In the genomic region with DNA sequence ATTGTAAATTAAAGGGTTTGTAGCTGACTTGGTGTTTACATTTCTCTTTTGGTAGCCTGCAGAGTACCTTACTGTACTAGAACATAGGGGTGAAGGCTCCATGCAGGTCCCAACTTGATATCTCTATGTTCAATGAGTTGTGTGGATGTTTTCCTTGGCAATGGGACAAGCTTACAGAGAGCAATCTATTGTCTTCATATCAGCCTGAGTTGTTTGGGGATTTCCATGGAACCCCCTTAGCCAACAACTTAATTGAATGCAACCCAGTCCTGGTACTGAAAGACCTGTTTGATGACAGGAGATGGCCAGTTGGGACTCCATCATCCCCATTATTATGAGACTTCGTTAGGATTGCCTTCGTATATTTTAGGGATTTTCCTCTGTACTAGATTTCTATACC, we compare ENCODE assay signal across 23 mouse cellular contexts. TPM values are rescaled to one million over a fixed set of nuclear protein-coding genes. Genes with fewer than 3 reads are reported as not detected.
DNase-seq lines count a peak whose midpoint lies in the region; ATAC-seq and TF ChIP-seq lines count a peak whose summit lies in the region.
"Had no signal": no experiment of that assay in that cellular context is flagged by ENCODE, and none has a peak within 500 bp of the region (broad histone marks: within the 10 kb centered on the region; RNA-seq: fewer than 3 reads in every experiment).

No protein-coding gene starts in this region.

- peaks cover 9% of the 10 kb centered on the region for H3K4me1 ChIP-seq in heart, adult 2 months (ENCODE audit: control insufficient read depth, insufficient read depth, low read length)
- no peaks in the 10 kb centered on the region for H3K4me1 ChIP-seq in heart, embryonic 10.5 days
- peaks cover 52% of the 10 kb centered on the region for H3K4me1 ChIP-seq in liver, embryonic 12.5 days
- peaks cover 30% of the 10 kb centered on the region for H3K4me1 ChIP-seq in liver, postnatal 0 days (ENCODE audit: insufficient read depth)
- peaks cover 14 to 27% of the 10 kb centered on the region in 2 experiments for H3K4me1 ChIP-seq in MEL (ENCODE audit: control insufficient read depth in 1 of 2, insufficient read depth in 2 of 2, low read length in 2 of 2)
- H3K4me1 ChIP-seq: embryonic facial prominence, embryonic 15.5 days; forebrain, embryonic 10.5 days; hindbrain, embryonic 10.5 days; intestine, embryonic 15.5 days had no signal

- TF ChIP-seq RAD21 in MEL (IDR thresholded peaks at IDR 0.05; ENCODE audit: low read depth, low read length), result no peak

- H3K36me3 ChIP-seq in heart, adult 2 months (ENCODE audit: control insufficient read depth, insufficient read depth, low read length), result peaks cover 5% of the 10 kb centered on the region; the same call in 1 of the 2 replicates
- H3K36me3 ChIP-seq in heart, embryonic 10.5 days, result no peaks in the 10 kb centered on the region
- no peaks in the 10 kb centered on the region for H3K36me3 ChIP-seq in liver, embryonic 12.5 days
- no peaks in the 10 kb centered on the region for H3K36me3 ChIP-seq in liver, postnatal 0 days (replicated peaks; ENCODE audit: insufficient read depth, low read length)
- peaks cover 0 to 17% of the 10 kb centered on the region in 2 experiments; a peak in 2 of 4 replicates for H3K36me3 ChIP-seq in MEL (ENCODE audit: control insufficient read depth in 1 of 2, insufficient read depth in 2 of 2, low read length in 2 of 2)
- H3K36me3 ChIP-seq: embryonic facial prominence, embryonic 15.5 days; forebrain, embryonic 10.5 days; hindbrain, embryonic 10.5 days; intestine, embryonic 15.5 days had no signal

- no peak for TF ChIP-seq CTCF in heart, adult 2 months (IDR thresholded peaks at IDR 0.05)
- no peak for TF ChIP-seq CTCF in liver, postnatal 0 days (IDR thresholded peaks at IDR 0.05; ENCODE audit: low read depth)
- TF ChIP-seq CTCF in MEL (IDR thresholded peaks at IDR 0.05 in 2 of 3, conservative IDR thresholded peaks at IDR 0.05 in 1 of 3; ENCODE audit: control insufficient read depth in 1 of 3, insufficient read depth in 1 of 3, low read depth in 2 of 3, low read length in 3 of 3, poor library complexity in 1 of 3, severe bottlenecking in 1 of 3), result no peak

- no peak overlapping the region for H3K4me2 ChIP-seq in liver, embryonic 12.5 days
- no peak overlapping the region for H3K4me2 ChIP-seq in liver, postnatal 0 days (ENCODE audit: low read depth, low read length)
- H3K4me2 ChIP-seq: embryonic facial prominence, embryonic 15.5 days; hindbrain, embryonic 14.5 days; intestine, embryonic 15.5 days had no signal

- intact Hi-C loops in heart, adult 2 months (cut with DNase I), result no loop called here

- TF ChIP-seq EP300 in heart, adult 2 months (IDR thresholded peaks at IDR 0.05; ENCODE audit: insufficient read depth, low read depth, low read length), result no peak
- TF ChIP-seq EP300 in liver, postnatal 0 days (IDR thresholded peaks at IDR 0.05; ENCODE audit: low read depth), result no peak
- peak in 1 of 2 experiments; percentile 16; a peak in 2 of 4 replicates for TF ChIP-seq EP300 in MEL (IDR thresholded peaks at IDR 0.05; ENCODE audit: low read depth in 1 of 2, low read length in 2 of 2)

- no peaks in the 10 kb centered on the region for H3K79me2 ChIP-seq in heart, adult 2 months (replicated peaks; ENCODE audit: control insufficient read depth, insufficient read depth, low read length)
- no peaks in the 10 kb centered on the region for H3K79me2 ChIP-seq in MEL (ENCODE audit: control insufficient read depth, insufficient read depth, low read length, poor library complexity)

- DNase-seq in heart, adult 2 months, result no peak
- no peak for DNase-seq in heart, embryonic 10.5 days (ENCODE audit: low spot score)
- DNase-seq in liver, postnatal 0 days, result no peak
- peak; percentile 50 for DNase-seq in MEL (ENCODE audit: low read depth, low spot score)
- peak; percentile 29 for DNase-seq in Muller cell, postnatal 12 days (ENCODE audit: inconsistent ontology term)
- no peak for DNase-seq in adrenal gland, adult 18-20 months (ENCODE audit: low spot score in 2 of 2)
- DNase-seq: adrenal gland, postnatal 14 days; cerebellum, adult 18-20 months; cerebellum, adult 9-11 months; cerebellum, postnatal 36 days; gastrocnemius, adult 2 months; gastrocnemius, postnatal 25 days; kidney, adult 18-20 months had no signal

- H3K4me3 ChIP-seq in heart, adult 2 months, result no peak overlapping the region
- no peak overlapping the region for H3K4me3 ChIP-seq in heart, embryonic 10.5 days
- no peak overlapping the region for H3K4me3 ChIP-seq in liver, embryonic 12.5 days
- H3K4me3 ChIP-seq in liver, postnatal 0 days (ENCODE audit: low read depth, low read length), result no peak overlapping the region
- H3K4me3 ChIP-seq in MEL (ENCODE audit: control insufficient read depth in 1 of 2, insufficient read depth in 1 of 2, low read depth in 2 of 2, low read length in 2 of 2), result no peak overlapping the region
- H3K4me3 ChIP-seq: embryonic facial prominence, embryonic 15.5 days; erythroblast, embryonic 14.5 days; forebrain, embryonic 10.5 days; gastrocnemius, adult 2 months; hindbrain, embryonic 10.5 days; intestine, embryonic 15.5 days had no signal

- no peaks in the 10 kb centered on the region for H3K9me3 ChIP-seq in heart, embryonic 10.5 days
- H3K9me3 ChIP-seq in liver, embryonic 12.5 days (replicated peaks), result no peaks in the 10 kb centered on the region; the same call in 1 of the 2 replicates
- no peaks in the 10 kb centered on the region for H3K9me3 ChIP-seq in liver, postnatal 0 days (ENCODE audit: low read length)
- no peaks in the 10 kb centered on the region for H3K9me3 ChIP-seq in MEL (replicated peaks; ENCODE audit: insufficient read depth, low read length)
- H3K9me3 ChIP-seq: embryonic facial prominence, embryonic 15.5 days; forebrain, embryonic 10.5 days; hindbrain, embryonic 10.5 days; intestine, embryonic 15.5 days had no signal

- H3K27me3 ChIP-seq in heart, adult 2 months (ENCODE audit: control insufficient read depth, insufficient read depth, low read length), result no peaks in the 10 kb centered on the region
- no peaks in the 10 kb centered on the region for H3K27me3 ChIP-seq in heart, embryonic 10.5 days (ENCODE audit: insufficient read depth, poor library complexity, severe bottlenecking)
- H3K27me3 ChIP-seq in liver, embryonic 12.5 days (replicated peaks), result 0 out of 2 replicates have a peak, but pooled peaks cover 5% of the 10 kb centered on the region
- no peaks in the 10 kb centered on the region for H3K27me3 ChIP-seq in liver, postnatal 0 days (ENCODE audit: insufficient read depth, low read length)
- no peaks in the 10 kb centered on the region for H3K27me3 ChIP-seq in MEL (ENCODE audit: control insufficient read depth in 1 of 2, insufficient read depth in 2 of 2, low read length in 2 of 2)
- H3K27me3 ChIP-seq: embryonic facial prominence, embryonic 15.5 days; intestine, embryonic 15.5 days had no signal

- no peak for TF ChIP-seq POLR2A in heart, adult 2 months (IDR thresholded peaks at IDR 0.05; ENCODE audit: insufficient read depth, low read depth, low read length)
- TF ChIP-seq POLR2A in MEL (IDR thresholded peaks at IDR 0.05; ENCODE audit: control insufficient read depth in 1 of 2, insufficient read depth in 1 of 2, low read depth in 1 of 2, low read length in 2 of 2, poor library complexity in 1 of 2), result no peak

- no peak overlapping the region for H3K9ac ChIP-seq in heart, adult 2 months (ENCODE audit: low read depth, low read length)
- no peak overlapping the region for H3K9ac ChIP-seq in liver, embryonic 12.5 days
- no peak overlapping the region for H3K9ac ChIP-seq in liver, postnatal 0 days (replicated peaks)
- H3K9ac ChIP-seq in MEL (ENCODE audit: control insufficient read depth, low read depth, low read length, poor library complexity, severe bottlenecking), result no peak overlapping the region
- H3K9ac ChIP-seq: embryonic facial prominence, embryonic 15.5 days; hindbrain, embryonic 14.5 days; intestine, embryonic 15.5 days had no signal

- ATAC-seq in liver, embryonic 12.5 days, result no peak
- ATAC-seq in liver, postnatal 0 days, result no peak
- ATAC-seq: forebrain, embryonic 14.5 days; intestine, embryonic 15.5 days had no signal

- peak overlapping the region; percentile 34 for H3K27ac ChIP-seq in heart, adult 2 months
- H3K27ac ChIP-seq in heart, embryonic 10.5 days, result no peak overlapping the region
- peak overlapping the region; percentile 20; the same call in 1 of the 2 replicates for H3K27ac ChIP-seq in liver, embryonic 12.5 days
- no peak overlapping the region for H3K27ac ChIP-seq in liver, postnatal 0 days (ENCODE audit: low read depth)
- no peak overlapping the region; the same call in 1 of the 2 replicates for H3K27ac ChIP-seq in MEL (ENCODE audit: control insufficient read depth, low read depth, low read length)
- H3K27ac ChIP-seq: embryonic facial prominence, embryonic 15.5 days; forebrain, embryonic 10.5 days; gastrocnemius, adult 2 months; hindbrain, embryonic 10.5 days; hindbrain, embryonic 14.5 days; intestine, embryonic 15.5 days had no signal

- WGBS in heart, adult 2 months, result 53% methylated on average over 2 of the region's 2 CpGs
- 89% methylated on average over 2 of the region's 2 CpGs for WGBS in heart, embryonic 10.5 days
- WGBS in liver, embryonic 12.5 days (ENCODE audit: insufficient replicate concordance), result 91% methylated on average over 2 of the region's 2 CpGs
- WGBS in liver, postnatal 0 days (ENCODE audit: insufficient replicate concordance), result 98% methylated on average over 2 of the region's 2 CpGs

RNA-seq across cellular contexts. Expression of gene Syt8, which starts 16.6 kb away (rescaled TPM):
- total RNA-seq in heart, adult 2 months (2021), result not detected
- polyA plus RNA-seq in heart, adult 2 months (2012; rRNA removed), result not detected in 2 replicates
- 0.38 and 1.3 TPM in 2 replicates for polyA plus RNA-seq in heart, embryonic 10.5 days (2016; fragmentation: Nextera tagmentation; extraction: Ambion mirVana)
- polyA plus RNA-seq in liver, embryonic 12.5 days (2016; fragmentation: Nextera tagmentation; extraction: Ambion mirVana), result not detected in 2 replicates
- polyA plus RNA-seq in liver, postnatal 0 days (2015; fragmentation: Nextera tagmentation; extraction: Ambion mirVana), result not detected in 2 replicates
- not detected in 2 replicates for total RNA-seq in MEL (2012; rRNA removed)
- not detected for polyA plus RNA-seq in MEL (2012; ENCODE audit: insufficient read depth in 1 of 2, insufficient read length in 2 of 2, low read depth in 1 of 2, low replicate concordance in 2 of 2, missing spikeins in 1 of 2)
- not detected for total RNA-seq in adrenal gland, adult 18-20 months (2021)
- total RNA-seq: adrenal gland, postnatal 14 days; gastrocnemius, adult 2 months; gastrocnemius, postnatal 25 days; granulocyte monocyte progenitor cell, adult 5-6 weeks had no signal
- polyA plus RNA-seq: erythroblast, embryonic 14.5 days; forebrain, embryonic 10.5 days; forebrain, embryonic 14.5 days; heart, postnatal 0 days; hindbrain, embryonic 10.5 days; hindbrain, embryonic 14.5 days had no signal

RNA-seq across cellular contexts. Expression of gene Tnni2, which starts 23.6 kb away (rescaled TPM):
- total RNA-seq in heart, adult 2 months (2021), result 1 to 10 TPM; 2.7 to 3.0 TPM
- 5.9 and 7.5 TPM in 2 replicates for polyA plus RNA-seq in heart, adult 2 months (2012; rRNA removed)
- polyA plus RNA-seq in heart, embryonic 10.5 days (2016; fragmentation: Nextera tagmentation; extraction: Ambion mirVana), result 51.9 and 56.4 TPM in 2 replicates
- 1.8 and 2.4 TPM in 2 replicates for polyA plus RNA-seq in liver, embryonic 12.5 days (2016; fragmentation: Nextera tagmentation; extraction: Ambion mirVana)
- polyA plus RNA-seq in liver, postnatal 0 days (2015; fragmentation: Nextera tagmentation; extraction: Ambion mirVana), result 6.9 and 72.7 TPM in 2 replicates
- total RNA-seq in MEL (2012; rRNA removed), result not detected in 2 replicates
- polyA plus RNA-seq in MEL (2012; ENCODE audit: insufficient read depth in 1 of 2, insufficient read length in 2 of 2, low read depth in 1 of 2, low replicate concordance in 2 of 2, missing spikeins in 1 of 2), result under 1 TPM in 1 of 2 experiments, not detected in 1; 0.84 TPM
- 10 to 100 TPM in 1 of 2 experiments, under 1 TPM in 1; 0.83 to 10.2 TPM for total RNA-seq in adrenal gland, adult 18-20 months (2021)
- polyA plus RNA-seq: erythroblast, embryonic 14.5 days had no signal

RNA-seq across cellular contexts. Expression of gene Ctsd, which starts 30.2 kb away (rescaled TPM):
- 100 to 1,000 TPM; 883 to 991 TPM for total RNA-seq in heart, adult 2 months (2021)
- 1,120 and 1,462 TPM in 2 replicates for polyA plus RNA-seq in heart, adult 2 months (2012; rRNA removed)
- 293 and 402 TPM in 2 replicates for polyA plus RNA-seq in heart, embryonic 10.5 days (2016; fragmentation: Nextera tagmentation; extraction: Ambion mirVana)
- 289 and 295 TPM in 2 replicates for polyA plus RNA-seq in liver, embryonic 12.5 days (2016; fragmentation: Nextera tagmentation; extraction: Ambion mirVana)
- polyA plus RNA-seq in liver, postnatal 0 days (2015; fragmentation: Nextera tagmentation; extraction: Ambion mirVana), result 311 and 324 TPM in 2 replicates
- total RNA-seq in MEL (2012; rRNA removed), result 112 and 115 TPM in 2 replicates
- 100 to 1,000 TPM in 1 of 2 experiments, 10 to 100 TPM in 1; 89.3 to 179 TPM for polyA plus RNA-seq in MEL (2012; ENCODE audit: insufficient read depth in 1 of 2, insufficient read length in 2 of 2, low read depth in 1 of 2, low replicate concordance in 2 of 2, missing spikeins in 1 of 2)
- 1,000 to 10,000 TPM; 1,152 to 1,350 TPM for total RNA-seq in adrenal gland, adult 18-20 months (2021)

RNA-seq across cellular contexts. Expression of gene Gm49369, which starts 35.6 kb away (rescaled TPM):
- total RNA-seq in heart, adult 2 months (2021), result 1 to 10 TPM; 3.5 to 4.9 TPM
- 0.23 TPM in 1 of 2 replicates, not detected in the other for polyA plus RNA-seq in heart, adult 2 months (2012; rRNA removed)
- polyA plus RNA-seq in heart, embryonic 10.5 days (2016; fragmentation: Nextera tagmentation; extraction: Ambion mirVana), result 0.55 and 0.92 TPM in 2 replicates
- polyA plus RNA-seq in liver, embryonic 12.5 days (2016; fragmentation: Nextera tagmentation; extraction: Ambion mirVana), result 1.4 TPM in 1 of 2 replicates, not detected in the other
- not detected in 2 replicates for polyA plus RNA-seq in liver, postnatal 0 days (2015; fragmentation: Nextera tagmentation; extraction: Ambion mirVana)
- 3.2 and 8.1 TPM in 2 replicates for total RNA-seq in MEL (2012; rRNA removed)
- 10 to 100 TPM in 1 of 2 experiments, not detected in 1; 15.2 TPM for polyA plus RNA-seq in MEL (2012; ENCODE audit: insufficient read depth in 1 of 2, insufficient read length in 2 of 2, low read depth in 1 of 2, low replicate concordance in 2 of 2, missing spikeins in 1 of 2)
- 1 to 10 TPM; 3.1 to 9.4 TPM for total RNA-seq in adrenal gland, adult 18-20 months (2021)
- polyA plus RNA-seq: embryonic facial prominence, embryonic 15.5 days; forebrain, embryonic 10.5 days; forebrain, embryonic 14.5 days; hindbrain, embryonic 14.5 days had no signal

RNA-seq across cellular contexts. Expression of gene Lsp1, which starts 42.6 kb away (rescaled TPM):
- total RNA-seq in heart, adult 2 months (2021), result 10 to 100 TPM; 28.4 to 35.0 TPM
- polyA plus RNA-seq in heart, adult 2 months (2012; rRNA removed), result 96.6 and 107 TPM in 2 replicates
- 32.0 and 36.9 TPM in 2 replicates for polyA plus RNA-seq in heart, embryonic 10.5 days (2016; fragmentation: Nextera tagmentation; extraction: Ambion mirVana)
- 16.7 and 17.0 TPM in 2 replicates for polyA plus RNA-seq in liver, embryonic 12.5 days (2016; fragmentation: Nextera tagmentation; extraction: Ambion mirVana)
- polyA plus RNA-seq in liver, postnatal 0 days (2015; fragmentation: Nextera tagmentation; extraction: Ambion mirVana), result 31.5 and 33.6 TPM in 2 replicates
- not detected in 2 replicates for total RNA-seq in MEL (2012; rRNA removed)
- polyA plus RNA-seq in MEL (2012; ENCODE audit: insufficient read depth in 1 of 2, insufficient read length in 2 of 2, low read depth in 1 of 2, low replicate concordance in 2 of 2, missing spikeins in 1 of 2), result not detected
- total RNA-seq in adrenal gland, adult 18-20 months (2021), result 10 to 100 TPM; 17.0 to 24.2 TPM

Comparison
In these comparisons a context has a peak if more than half of its experiments do, and no peak if none do; other contexts are left out.
1. H3K27ac ChIP-seq: peak in heart, adult 2 months (single experiment) and liver, embryonic 12.5 days (single experiment); none in heart, embryonic 10.5 days (single experiment), liver, postnatal 0 days (single experiment) and MEL (single experiment).
2. DNase-seq: peak in MEL (single experiment) and Muller cell, postnatal 12 days (single experiment); none in heart, adult 2 months (0 of 2), heart, embryonic 10.5 days (single experiment), liver, postnatal 0 days (single experiment) and adrenal gland, adult 18-20 months (0 of 2).